Mouse (Mus musculus) megakaryocyte, embryonic 14.5 days (primary cell): Measurements from ENCODE around the gene Slc35d2. TPM values are rescaled to one million over a fixed set of nuclear protein-coding genes. Genes with fewer than 3 reads are reported as not detected.
"Not testable (repeated sequence)": the region's sequence is repeated elsewhere in the genome, so short reads cannot be mapped to it uniquely, and the experiment has no call there.

ENCODE experiments used
- H3K27me3 ChIP-seq: replicated peaks from 2 replicates; pipeline ENCODE3; 2012; ENCODE audit warnings: inconsistent platforms
- H3K36me3 ChIP-seq: replicated peaks from 2 replicates; pipeline ENCODE3; 2012; ENCODE audit warnings: low read length, inconsistent platforms, mixed read lengths
- H3K4me1 ChIP-seq: 2 replicates; pipeline ENCODE4 v1.6.1; 2012; ENCODE audit warnings: inconsistent platforms
- H3K4me3 ChIP-seq: replicated peaks from 2 replicates; pipeline ENCODE3; 2012; ENCODE audit warnings: moderate library complexity, mild to moderate bottlenecking, inconsistent platforms
- H3K9me3 ChIP-seq: 2 replicates; pipeline ENCODE4 v1.6.1; 2012; ENCODE audit warnings: inconsistent platforms
- FLI1 ChIP-seq: IDR thresholded peaks from 2 replicates; pipeline ENCODE4 v1.6.1; 2012; ENCODE audit warnings: low read length, inconsistent platforms, mixed read lengths
- GATA1 ChIP-seq: IDR thresholded peaks from 3 replicates; pipeline ENCODE4 v1.6.1; 2012; ENCODE audit warnings: mixed read lengths, low read length, inconsistent platforms, borderline replicate concordance
- polyA plus RNA-seq: library from polyadenylated mRNA; stranded (reverse); fragments of >175 nt; gene quantifications from 2 replicates; pipeline ENCODE4 v1.2.3, GENCODE M21; 2012; ENCODE audit warnings: low replicate concordance; ENCODE audit not compliant: insufficient read depth

The Slc35d2 gene
- polyA plus RNA-seq, 1 experiment = 12.2 TPM

- no peak for TF ChIP-seq FLI1
- TF ChIP-seq GATA1 = no peak
- Histone ChIP-seq H3K9me3 (no peaks in the 10 kb centered on the region), H3K36me3 (no peaks in the 10 kb centered on the region), H3K4me1 (peaks cover 3% of the 10 kb centered on the region; the same call in 1 of the 2 replicates), H3K4me3 (no peak overlapping the region), H3K27me3 (peaks cover 30% of the 10 kb centered on the region)
These were observed 62.5 kb downstream of the Slc35d2 start for GRCm38 (mm10) chr13:64066653-64067052.

GRCm38 (mm10) chr13:64064276-64064675, 64.9 kb downstream of the Slc35d2 start:
- peaks cover 27% of the 10 kb centered on the region for H3K27me3 ChIP-seq
- no peak for TF ChIP-seq FLI1
- no peak for TF ChIP-seq GATA1
- no peaks in the 10 kb centered on the region for H3K36me3 ChIP-seq
- peaks cover 3% of the 10 kb centered on the region; the same call in 1 of the 2 replicates for H3K4me1 ChIP-seq
- H3K4me3 ChIP-seq = no peak overlapping the region
- H3K9me3 ChIP-seq = no peaks in the 10 kb centered on the region

DNA sequence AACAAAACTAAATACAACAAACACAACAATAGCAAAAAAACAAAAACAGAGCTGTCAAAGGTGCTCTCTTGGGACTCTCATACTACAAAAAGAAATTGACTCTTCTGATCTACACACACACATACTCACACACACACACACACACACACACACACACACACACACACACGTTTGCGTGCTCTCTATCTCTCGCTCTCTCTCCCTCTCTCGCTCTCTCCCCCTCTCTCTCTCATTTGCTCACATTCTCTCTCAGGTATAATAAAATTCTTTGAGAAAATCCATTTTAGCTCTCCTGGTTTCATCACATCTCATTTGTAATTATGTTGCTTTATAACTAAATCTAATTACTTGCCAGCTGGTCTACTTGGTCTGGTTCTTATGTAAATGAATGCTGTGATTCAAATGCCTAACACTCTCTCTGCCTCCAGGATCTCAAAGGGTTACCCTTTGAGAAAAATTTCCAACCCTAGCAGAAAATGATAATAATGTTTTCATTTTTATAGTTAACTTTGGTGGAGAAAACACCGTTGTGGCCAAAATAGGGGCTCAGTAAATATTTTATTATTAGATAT, 68.1 kb downstream of the Slc35d2 start:
- Histone ChIP-seq H3K4me1 (no peaks in the 10 kb centered on the region), H3K27me3 (peaks cover 18% of the 10 kb centered on the region), H3K4me3 (no peak overlapping the region), H3K36me3 (no peaks in the 10 kb centered on the region), H3K9me3 (no peaks in the 10 kb centered on the region; the same call in 1 of the 2 replicates)
- no peak for TF ChIP-seq GATA1
- no peak for TF ChIP-seq FLI1

- peaks cover 25% of the 10 kb centered on the region for H3K9me3 ChIP-seq
- H3K4me1 ChIP-seq = no peaks in the 10 kb centered on the region
- H3K27me3 ChIP-seq = no peaks in the 10 kb centered on the region
- TF ChIP-seq FLI1 (no peak), GATA1 (no peak)
- H3K4me3 ChIP-seq = no peak overlapping the region
- no peaks in the 10 kb centered on the region for H3K36me3 ChIP-seq
These were observed 75.2 kb downstream of the Slc35d2 start for GRCm38 (mm10) chr13:64053959-64054358.

DNA sequence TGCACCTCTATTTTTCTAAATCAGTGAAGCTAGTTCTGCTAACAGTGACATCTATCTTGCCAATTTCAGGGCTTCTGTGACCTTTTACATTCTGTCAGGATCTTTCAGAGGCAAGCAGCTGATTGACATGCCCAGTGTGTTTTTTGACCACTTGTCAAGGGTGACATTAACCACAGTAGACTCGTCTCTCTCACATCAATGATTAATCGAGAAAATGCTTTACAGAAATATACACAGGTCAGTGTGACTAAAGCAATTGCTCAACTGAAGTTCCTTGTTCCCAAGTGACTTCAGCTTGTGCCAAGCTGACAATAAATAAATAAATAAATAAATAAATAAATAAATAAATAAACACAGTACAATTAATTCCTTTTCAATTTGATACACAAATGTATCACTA, 76.9 kb downstream of the Slc35d2 start:
- H3K9me3 ChIP-seq = peaks cover 25% of the 10 kb centered on the region
- H3K4me3 ChIP-seq, H3K4me1 ChIP-seq, H3K36me3 ChIP-seq, H3K27me3 ChIP-seq: not testable (repeated sequence)

- H3K27me3 ChIP-seq = no peaks in the 10 kb centered on the region
- no peak for TF ChIP-seq GATA1
- TF ChIP-seq FLI1 = no peak
These were observed 78.3 kb downstream of the Slc35d2 start for GRCm38 (mm10) chr13:64050895-64051294.

DNA sequence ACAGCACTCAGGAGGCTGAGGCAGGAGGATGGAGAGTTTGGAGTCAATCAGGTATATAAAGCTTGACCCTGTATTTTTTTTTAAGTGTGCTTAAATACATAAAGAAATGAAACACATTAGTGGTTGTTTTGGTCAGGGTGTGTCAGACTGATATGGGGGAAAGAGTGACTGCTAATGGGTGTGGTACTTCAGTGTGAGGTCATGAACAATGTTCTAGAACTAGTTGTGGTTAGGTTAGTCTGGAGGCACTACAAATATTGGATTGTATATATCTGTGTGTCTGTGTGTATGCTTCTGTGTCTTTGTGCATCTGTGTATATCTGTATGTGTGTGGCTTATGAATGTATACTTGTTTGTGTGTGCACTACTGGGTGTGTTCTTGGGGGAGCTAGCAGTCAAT, 79.6 kb downstream of the Slc35d2 start:
- no peak overlapping the region for H3K4me3 ChIP-seq
- H3K4me1 ChIP-seq = no peaks in the 10 kb centered on the region
- no peaks in the 10 kb centered on the region for H3K36me3 ChIP-seq
- H3K9me3 ChIP-seq = peaks cover 21% of the 10 kb centered on the region
- no peak for TF ChIP-seq FLI1
- TF ChIP-seq GATA1 = no peak
- H3K27me3 ChIP-seq = no peaks in the 10 kb centered on the region

More at GRCm38 (mm10) chr13:64050895-64051294, 78.3 kb downstream of the Slc35d2 start:
- Histone ChIP-seq H3K36me3 (no peaks in the 10 kb centered on the region), H3K4me3 (no peak overlapping the region), H3K4me1 (no peaks in the 10 kb centered on the region), H3K9me3 (peaks cover 25% of the 10 kb centered on the region)

- no peaks in the 10 kb centered on the region for H3K36me3 ChIP-seq
- no peaks in the 10 kb centered on the region for H3K27me3 ChIP-seq
- TF ChIP-seq GATA1 = no peak
- no peak for TF ChIP-seq FLI1
- no peak overlapping the region for H3K4me3 ChIP-seq
- H3K4me1 ChIP-seq = no peaks in the 10 kb centered on the region
- H3K9me3 ChIP-seq = peaks cover 14% of the 10 kb centered on the region
These were observed 80.7 kb downstream of the Slc35d2 start for GRCm38 (mm10) chr13:64048467-64048866.

Other genes starting within 250 kb of the Slc35d2 start
- gene Hsd17b3, start 40.1 kb downstream of the Slc35d2 start, polyA plus RNA-seq = not detected in 2 replicates
- gene Zfp367, start 23.8 kb upstream of the Slc35d2 start, polyA plus RNA-seq = 2.1 TPM in 1 of 2 replicates, not detected in the other
- gene Habp4, start 32.5 kb upstream of the Slc35d2 start, polyA plus RNA-seq = 0.87 and 24.9 TPM in 2 replicates
- 0.13 TPM in 1 of 2 replicates, not detected in the other for gene Cdc14b, start 145.9 kb upstream of the Slc35d2 start, polyA plus RNA-seq
- 0.85 and 1.3 TPM in 2 replicates for gene Aaed1, start 183.3 kb upstream of the Slc35d2 start, polyA plus RNA-seq
- gene Ctsl, start 241.5 kb upstream of the Slc35d2 start, polyA plus RNA-seq = 15.0 TPM in 1 of 2 replicates, not detected in the other